Mouse (Mus musculus) myocyte (in vitro differentiated cells): ENCODE measurements at regions not wholly inside any gene's neighbourhood (a gene's known extent, or its start where the extent isn't known, plus 50 kb on each side); places are given as distances from the start of the nearest gene placed in this dataset.

Experiments used
- E2F4 ChIP-seq: IDR thresholded peaks from one replicate; pipeline ENCODE4 v1.6.1; 2011; ENCODE audit warnings: mild to moderate bottlenecking, control low read depth, moderate library complexity; ENCODE audit not compliant: insufficient read depth
- MAX ChIP-seq: IDR thresholded peaks from one replicate; pipeline ENCODE4 v1.6.1; 2011; ENCODE audit warnings: low read depth, mild to moderate bottlenecking, control low read depth
- MYOD1 ChIP-seq, 3 experiments: IDR thresholded peaks; one replicate each; pipeline ENCODE4 v1.6.1; 2011; ENCODE audit warnings: control low read depth in 2 of 3, low read depth in 2 of 3, mild to moderate bottlenecking in 2 of 3, moderate library complexity in 1 of 3; ENCODE audit not compliant: insufficient read length in 2 of 3, control insufficient read depth in 1 of 3
- MYOG ChIP-seq, 3 experiments: IDR thresholded peaks; one replicate each; pipeline ENCODE4 v1.6.1; 2011; ENCODE audit warnings: control low read depth in 2 of 3, low read depth in 2 of 3, mild to moderate bottlenecking in 2 of 3; ENCODE audit not compliant: insufficient read length in 2 of 3, control insufficient read depth in 1 of 3, insufficient read depth in 1 of 3
- POLR2A ChIP-seq: IDR thresholded peaks from one replicate; pipeline ENCODE4 v1.6.1; 2011; ENCODE audit warnings: low read depth, mild to moderate bottlenecking, control low read depth, moderate library complexity; ENCODE audit not compliant: insufficient read length
- POLR2AphosphoS2 ChIP-seq: IDR thresholded peaks from one replicate; pipeline ENCODE4 v1.6.1; 2011; ENCODE audit warnings: low read depth, control low read depth; ENCODE audit not compliant: insufficient read length
- REST ChIP-seq: IDR thresholded peaks from one replicate; pipeline ENCODE4 v1.6.1; 2011; ENCODE audit warnings: mild to moderate bottlenecking, control low read depth, moderate library complexity; ENCODE audit not compliant: insufficient read depth, insufficient read length
- SRF ChIP-seq: IDR thresholded peaks from one replicate; pipeline ENCODE4 v1.6.1; 2011; ENCODE audit warnings: low read depth; ENCODE audit not compliant: control insufficient read depth, insufficient read length
- TCF12 ChIP-seq: IDR thresholded peaks from one replicate; pipeline ENCODE4 v1.6.1; 2011; ENCODE audit warnings: mild to moderate bottlenecking, control low read depth; ENCODE audit not compliant: poor library complexity, insufficient read depth, severe bottlenecking
- TCF3 ChIP-seq: IDR thresholded peaks from one replicate; pipeline ENCODE4 v1.6.1; 2011; ENCODE audit warnings: low read depth, control low read depth; ENCODE audit not compliant: insufficient read length
- USF1 ChIP-seq: IDR thresholded peaks from one replicate; pipeline ENCODE4 v1.6.1; 2011; ENCODE audit warnings: low read depth, mild to moderate bottlenecking, control low read depth, moderate library complexity

- TF ChIP-seq POLR2A = no peak
- TF ChIP-seq USF1 = no peak
- no peak for TF ChIP-seq MAX
- TF ChIP-seq E2F4 = no peak
- no peak for TF ChIP-seq POLR2AphosphoS2
- TF ChIP-seq REST = no peak
- TF ChIP-seq SRF = no peak
- TF ChIP-seq TCF3 = no peak
- TF ChIP-seq TCF12 = no peak
- no peak for TF ChIP-seq MYOD1 (IDR thresholded peaks at IDR 0.05; ENCODE audit: control insufficient read depth in 1 of 3, insufficient read length in 2 of 3, low read depth in 2 of 3)
- no peak for TF ChIP-seq MYOG (IDR thresholded peaks at IDR 0.05; ENCODE audit: control insufficient read depth in 1 of 3, insufficient read depth in 1 of 3, insufficient read length in 2 of 3, low read depth in 2 of 3)
Measured at GRCm38 (mm10) chr14:58439963-58440362, 369.6 kb downstream of the Fgf9 start.
